Mouse (Mus musculus): ENCODE data around the gene Chtf18. TPM values are rescaled to one million over a fixed set of nuclear protein-coding genes. Genes with fewer than 3 reads are reported as not detected.

Chtf18 gene
- polyA plus RNA-seq, 1 experiment from 2014 or later: 41.2 TPM

DNA sequence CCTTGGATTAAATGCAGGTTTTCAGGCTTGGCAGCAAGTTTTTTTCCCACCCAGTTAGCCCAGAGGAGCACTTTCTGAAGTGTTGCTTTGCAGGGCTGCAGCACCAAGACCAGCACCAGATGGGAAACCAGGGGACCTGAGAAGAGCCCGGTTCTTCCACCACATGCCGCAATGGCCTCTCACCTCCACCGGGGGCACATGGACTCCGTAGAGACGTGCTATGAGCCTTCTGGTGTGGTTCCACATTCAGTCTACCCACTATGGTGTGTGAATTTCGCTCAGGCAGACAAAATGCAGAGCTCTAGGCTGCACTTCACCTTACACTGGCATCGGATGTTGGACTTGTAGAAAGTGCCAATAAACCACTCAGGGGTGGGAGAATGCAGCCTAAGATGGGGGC is 40.9 kb downstream of the Chtf18 start:
- Histone ChIP-seq H3K9me3 (ENCODE audit: low read length) (no peaks in the 10 kb centered on the region), H3K9ac (replicated peaks; ENCODE audit: low read length) (no peak overlapping the region), H3K4me1 (ENCODE audit: insufficient read depth, low read length) (no peaks in the 10 kb centered on the region), H3K27ac (ENCODE audit: low read length) (no peak overlapping the region), H3K4me2 (replicated peaks; ENCODE audit: low read depth, low read length) (no peak overlapping the region), H3K36me3 (ENCODE audit: insufficient read depth, low read length) (no peaks in the 10 kb centered on the region), H3K4me3 (ENCODE audit: low read length) (no peak overlapping the region), H3K27me3 (ENCODE audit: insufficient read depth, low read length) (no peaks in the 10 kb centered on the region)
- no peak for ATAC-seq (ENCODE audit: low FRiP score, low TSS enrichment)
- 48% methylated on average over 7 of the region's 7 CpGs for WGBS

DNA sequence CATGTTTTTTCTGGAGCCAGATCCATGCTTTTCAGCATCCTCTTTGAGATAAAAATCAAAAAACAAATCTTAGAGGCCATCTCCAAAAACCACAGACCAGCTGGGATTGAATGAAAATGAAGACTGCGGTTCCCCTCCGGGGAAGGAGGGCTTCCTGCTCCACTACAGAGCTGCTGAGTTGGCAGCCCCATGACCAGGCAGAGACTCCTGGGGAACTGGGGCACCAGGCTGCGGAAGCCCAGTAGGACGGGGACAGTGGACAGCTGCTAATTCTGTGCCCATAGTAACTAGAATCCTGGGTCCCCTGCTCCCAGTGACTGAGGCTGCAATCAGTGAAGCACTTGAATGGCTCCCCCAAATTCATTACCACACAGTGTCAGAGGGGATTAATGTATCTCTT is 45.6 kb downstream of the Chtf18 start:
- no peak for ATAC-seq (ENCODE audit: low FRiP score, low TSS enrichment)
- no peaks in the 10 kb centered on the region for H3K9me3 ChIP-seq (ENCODE audit: low read length)
- no peak overlapping the region for H3K4me3 ChIP-seq (ENCODE audit: low read length)
- H3K4me2 ChIP-seq (replicated peaks; ENCODE audit: low read depth, low read length): no peak overlapping the region
- 72% methylated on average over 4 of the region's 4 CpGs for WGBS
- H3K4me1 ChIP-seq (ENCODE audit: insufficient read depth, low read length): no peaks in the 10 kb centered on the region
- no peak overlapping the region for H3K27ac ChIP-seq (ENCODE audit: low read length)
- no peak overlapping the region for H3K9ac ChIP-seq (replicated peaks; ENCODE audit: low read length)
- no peaks in the 10 kb centered on the region for H3K36me3 ChIP-seq (ENCODE audit: insufficient read depth, low read length)
- no peaks in the 10 kb centered on the region for H3K27me3 ChIP-seq (ENCODE audit: insufficient read depth, low read length)

DNA sequence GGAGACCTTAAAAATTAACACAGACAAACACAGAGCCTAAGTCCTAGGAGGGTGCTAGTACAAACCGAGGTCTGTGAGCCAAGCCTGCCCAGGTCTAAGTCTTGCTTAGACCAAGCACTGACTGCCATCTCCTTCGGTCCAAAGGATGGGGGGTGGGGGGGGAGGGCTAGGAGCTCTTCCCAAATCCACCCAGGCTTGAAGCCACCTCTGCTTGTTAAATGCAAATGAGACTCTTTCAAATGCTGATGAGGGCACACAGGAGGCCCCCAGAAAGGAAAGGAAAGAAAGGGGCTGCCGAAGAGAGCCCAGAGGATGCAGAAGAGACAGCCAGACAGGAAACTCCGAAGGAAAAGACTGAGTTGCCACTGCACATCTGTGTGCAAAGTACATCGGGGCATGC is 47.4 kb downstream of the Chtf18 start:
- 8% methylated on average over 5 of the region's 5 CpGs for WGBS
- no peaks in the 10 kb centered on the region for H3K4me1 ChIP-seq (ENCODE audit: insufficient read depth, low read length)
- no peak overlapping the region for H3K4me2 ChIP-seq (replicated peaks; ENCODE audit: low read depth, low read length)
- no peak for ATAC-seq (ENCODE audit: low FRiP score, low TSS enrichment)
- H3K9me3 ChIP-seq (ENCODE audit: low read length): no peaks in the 10 kb centered on the region; the same call in 1 of the 2 replicates
- H3K27ac ChIP-seq (ENCODE audit: low read length): no peak overlapping the region
- no peak overlapping the region for H3K4me3 ChIP-seq (ENCODE audit: low read length)
- H3K36me3 ChIP-seq (ENCODE audit: insufficient read depth, low read length): no peaks in the 10 kb centered on the region
- no peaks in the 10 kb centered on the region for H3K27me3 ChIP-seq (ENCODE audit: insufficient read depth, low read length)
- H3K9ac ChIP-seq (replicated peaks; ENCODE audit: low read length): no peak overlapping the region

DNA sequence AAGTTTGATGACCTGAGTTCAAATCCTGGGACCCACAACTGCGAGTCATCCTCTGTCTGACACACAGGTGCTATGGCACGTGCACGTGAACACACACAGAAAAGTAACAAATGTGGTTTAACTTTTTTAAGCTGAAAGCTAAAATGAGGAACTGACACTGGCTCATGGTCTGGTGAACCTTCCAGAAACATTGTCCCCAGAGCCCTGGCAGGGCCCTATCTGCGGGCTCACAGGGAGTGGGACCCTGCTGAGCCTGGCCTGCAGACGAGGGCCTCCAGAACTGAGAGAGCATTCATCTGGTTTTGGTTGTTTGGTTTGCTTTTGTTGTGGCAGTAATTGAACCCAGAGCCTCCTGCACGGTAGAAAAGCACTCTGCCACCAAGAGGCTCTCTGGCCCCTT is 49.2 kb downstream of the Chtf18 start:
- H3K36me3 ChIP-seq (ENCODE audit: insufficient read depth, low read length): no peaks in the 10 kb centered on the region
- WGBS: 70% methylated on average over 6 of the region's 6 CpGs
- no peak overlapping the region for H3K4me3 ChIP-seq (ENCODE audit: low read length)
- H3K4me1 ChIP-seq (ENCODE audit: insufficient read depth, low read length): no peaks in the 10 kb centered on the region
- H3K27me3 ChIP-seq (ENCODE audit: insufficient read depth, low read length): no peaks in the 10 kb centered on the region
- no peak overlapping the region for H3K27ac ChIP-seq (ENCODE audit: low read length)
- ATAC-seq (ENCODE audit: low FRiP score, low TSS enrichment): no peak
- H3K9ac ChIP-seq (replicated peaks; ENCODE audit: low read length): no peak overlapping the region
- H3K9me3 ChIP-seq (ENCODE audit: low read length): no peaks in the 10 kb centered on the region; the same call in 1 of the 2 replicates
- no peak overlapping the region for H3K4me2 ChIP-seq (replicated peaks; ENCODE audit: low read depth, low read length)

DNA sequence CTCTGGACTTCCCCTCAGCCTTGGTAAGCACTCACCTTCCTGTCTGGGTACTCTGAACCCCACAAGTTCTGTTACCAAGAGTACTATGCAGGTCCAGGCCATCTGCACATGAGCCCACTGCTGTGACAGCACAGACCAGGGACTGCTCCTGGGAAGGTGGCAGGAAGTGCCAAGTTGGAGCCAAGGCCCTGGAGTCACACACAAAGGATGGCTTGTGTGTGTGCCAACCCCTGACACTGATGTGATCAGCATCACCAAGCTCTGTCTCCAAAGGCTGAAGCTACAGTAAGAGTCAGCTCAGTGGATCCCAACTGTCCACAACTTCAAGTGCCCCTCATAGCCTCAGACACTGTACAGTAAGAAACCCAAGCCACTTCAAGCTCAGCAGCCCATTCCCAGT is 54.2 kb downstream of the Chtf18 start:
- H3K4me3 ChIP-seq (ENCODE audit: low read length): no peak overlapping the region

More for the DNA sequence above, 54.2 kb downstream of the Chtf18 start:
- H3K9ac ChIP-seq (replicated peaks; ENCODE audit: low read length): no peak overlapping the region
- H3K36me3 ChIP-seq (ENCODE audit: insufficient read depth, low read length): no peaks in the 10 kb centered on the region
- no peak overlapping the region for H3K4me2 ChIP-seq (replicated peaks; ENCODE audit: low read depth, low read length)
- H3K27ac ChIP-seq (ENCODE audit: low read length): no peak overlapping the region
- no peaks in the 10 kb centered on the region; the same call in 1 of the 2 replicates for H3K9me3 ChIP-seq (ENCODE audit: low read length)
- no peak for ATAC-seq (ENCODE audit: low FRiP score, low TSS enrichment)
- no peaks in the 10 kb centered on the region for H3K27me3 ChIP-seq (ENCODE audit: insufficient read depth, low read length)
- H3K4me1 ChIP-seq (ENCODE audit: insufficient read depth, low read length): no peaks in the 10 kb centered on the region

Small RNA genes within 50 kb of the gene (microRNA-seq; reads per million reads assigned to microRNA genes)
- gene Gm25083: not detected

Other genes starting within 250 kb of the Chtf18 start
- 0.13 TPM in 1 of 2 replicates, not detected in the other for gene Sstr5, start 230.1 kb downstream of the Chtf18 start, polyA plus RNA-seq (2015; fragmentation: Nextera tagmentation; extraction: Ambion mirVana)
- gene Sox8, start 156.7 kb downstream of the Chtf18 start, polyA plus RNA-seq (2015; fragmentation: Nextera tagmentation; extraction: Ambion mirVana): 3.3 and 5.3 TPM in 2 replicates
- gene Lmf1, start 148.3 kb downstream of the Chtf18 start, polyA plus RNA-seq (2015; fragmentation: Nextera tagmentation; extraction: Ambion mirVana): 32.7 and 35.4 TPM in 2 replicates
- gene Gng13, start 10.2 kb downstream of the Chtf18 start, polyA plus RNA-seq (2015; fragmentation: Nextera tagmentation; extraction: Ambion mirVana): 0.40 and 1.2 TPM in 2 replicates
- 26.2 and 26.8 TPM in 2 replicates for gene Rpusd1, start 251 bp upstream of the Chtf18 start, polyA plus RNA-seq (2015; fragmentation: Nextera tagmentation; extraction: Ambion mirVana)
- gene Mslnl, start 8.6 kb upstream of the Chtf18 start, polyA plus RNA-seq (2015; fragmentation: Nextera tagmentation; extraction: Ambion mirVana): not detected in 2 replicates
- gene Msln, start 27.0 kb upstream of the Chtf18 start, polyA plus RNA-seq (2015; fragmentation: Nextera tagmentation; extraction: Ambion mirVana): 6.9 and 7.8 TPM in 2 replicates
- gene Narfl, start 46.4 kb upstream of the Chtf18 start, polyA plus RNA-seq (2015; fragmentation: Nextera tagmentation; extraction: Ambion mirVana): 37.9 and 39.2 TPM in 2 replicates
- 79.8 and 83.7 TPM in 2 replicates for gene Haghl, start 58.3 kb upstream of the Chtf18 start, polyA plus RNA-seq (2015; fragmentation: Nextera tagmentation; extraction: Ambion mirVana)
- gene Ccdc78, start 59.2 kb upstream of the Chtf18 start, polyA plus RNA-seq (2015; fragmentation: Nextera tagmentation; extraction: Ambion mirVana): 0.16 and 0.46 TPM in 2 replicates
- gene Fam173a, start 65.5 kb upstream of the Chtf18 start, polyA plus RNA-seq (2015; fragmentation: Nextera tagmentation; extraction: Ambion mirVana): 105 and 109 TPM in 2 replicates
- gene AC134908.4, start 68.2 kb upstream of the Chtf18 start, polyA plus RNA-seq (2015; fragmentation: Nextera tagmentation; extraction: Ambion mirVana): 0.40 and 0.57 TPM in 2 replicates
- 56.8 and 57.1 TPM in 2 replicates for gene Metrn, start 69.7 kb upstream of the Chtf18 start, polyA plus RNA-seq (2015; fragmentation: Nextera tagmentation; extraction: Ambion mirVana)
- gene Fbxl16, start 81.7 kb upstream of the Chtf18 start, polyA plus RNA-seq (2015; fragmentation: Nextera tagmentation; extraction: Ambion mirVana): 1.4 and 2.0 TPM in 2 replicates
- gene Wdr24, start 96.2 kb upstream of the Chtf18 start, polyA plus RNA-seq (2015; fragmentation: Nextera tagmentation; extraction: Ambion mirVana): 33.1 and 35.3 TPM in 2 replicates
- gene Jmjd8, start 101.4 kb upstream of the Chtf18 start, polyA plus RNA-seq (2015; fragmentation: Nextera tagmentation; extraction: Ambion mirVana): 72.3 and 73.0 TPM in 2 replicates
- 387 and 393 TPM in 2 replicates for gene Stub1, start 106.0 kb upstream of the Chtf18 start, polyA plus RNA-seq (2015; fragmentation: Nextera tagmentation; extraction: Ambion mirVana)
- gene Rhbdl1, start 109.9 kb upstream of the Chtf18 start, polyA plus RNA-seq (2015; fragmentation: Nextera tagmentation; extraction: Ambion mirVana): 3.3 and 4.0 TPM in 2 replicates
- gene Gm20683, start 114.3 kb upstream of the Chtf18 start, polyA plus RNA-seq (2015; fragmentation: Nextera tagmentation; extraction: Ambion mirVana): 4.0 and 4.3 TPM in 2 replicates
- gene Rhot2, start 117.4 kb upstream of the Chtf18 start, polyA plus RNA-seq (2015; fragmentation: Nextera tagmentation; extraction: Ambion mirVana): 29.3 and 32.5 TPM in 2 replicates
- 33.1 and 33.5 TPM in 2 replicates for gene Wdr90, start 134.1 kb upstream of the Chtf18 start, polyA plus RNA-seq (2015; fragmentation: Nextera tagmentation; extraction: Ambion mirVana)
- gene Mcrip2, start 141.3 kb upstream of the Chtf18 start, polyA plus RNA-seq (2015; fragmentation: Nextera tagmentation; extraction: Ambion mirVana): 72.9 and 79.2 TPM in 2 replicates
- gene Mettl26, start 147.7 kb upstream of the Chtf18 start, polyA plus RNA-seq (2015; fragmentation: Nextera tagmentation; extraction: Ambion mirVana): 100 and 102 TPM in 2 replicates
- gene Wfikkn1, start 153.4 kb upstream of the Chtf18 start, polyA plus RNA-seq (2015; fragmentation: Nextera tagmentation; extraction: Ambion mirVana): 0.71 and 1.0 TPM in 2 replicates
- gene Rab40c, start 192.3 kb upstream of the Chtf18 start, polyA plus RNA-seq (2015; fragmentation: Nextera tagmentation; extraction: Ambion mirVana): 33.5 and 33.7 TPM in 2 replicates
- gene Pigq, start 217.5 kb upstream of the Chtf18 start, polyA plus RNA-seq (2015; fragmentation: Nextera tagmentation; extraction: Ambion mirVana): 85.8 and 95.9 TPM in 2 replicates
- 1.8 and 3.7 TPM in 2 replicates for gene Nhlrc4, start 217.5 kb upstream of the Chtf18 start, polyA plus RNA-seq (2015; fragmentation: Nextera tagmentation; extraction: Ambion mirVana)
- gene A930017K11Rik, start 225.1 kb upstream of the Chtf18 start, polyA plus RNA-seq (2015; fragmentation: Nextera tagmentation; extraction: Ambion mirVana): 8.1 and 9.5 TPM in 2 replicates